Mouse (Mus musculus): Measurements from ENCODE around the gene Galnt7. TPM values are rescaled to one million over a fixed set of nuclear protein-coding genes. Genes with fewer than 3 reads are reported as not detected.

Galnt7 gene
- total and polyA plus RNA-seq, 3 experiments = 11.1 to 138 (median 18.5) TPM

DNA sequence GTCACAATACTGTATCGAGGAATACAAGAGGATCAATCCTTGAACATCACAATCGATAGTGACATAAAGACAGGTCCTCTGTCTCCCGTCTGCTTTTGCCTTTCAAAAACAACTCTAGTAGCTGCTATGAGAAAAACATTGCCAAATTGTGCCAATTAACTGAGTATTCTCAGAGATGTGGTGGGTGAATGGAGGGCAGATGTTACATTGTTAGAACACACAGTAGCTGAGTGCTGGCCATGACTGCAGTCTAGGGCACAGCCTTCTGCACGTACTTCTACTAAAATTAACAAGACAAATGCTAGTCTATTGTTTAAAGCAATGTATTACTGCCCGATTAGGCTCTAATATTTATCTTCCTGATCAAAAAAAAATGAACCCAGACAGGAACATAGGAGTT lies 27.2 kb upstream of the Galnt7 start:
- Histone ChIP-seq H3K36me3 (ENCODE audit: control insufficient read depth in 1 of 2, insufficient read depth in 2 of 2, low read length in 2 of 2) (no peaks in the 10 kb centered on the region), H3K79me2 (ENCODE audit: control insufficient read depth, insufficient read depth, low read length, poor library complexity) (no peaks in the 10 kb centered on the region), H3K9me3 (replicated peaks; ENCODE audit: insufficient read depth, low read length) (no peaks in the 10 kb centered on the region), H3K9ac (ENCODE audit: control insufficient read depth, low read depth, low read length, poor library complexity, severe bottlenecking) (no peak overlapping the region), H3K27ac (ENCODE audit: control insufficient read depth, low read depth, low read length) (no peak overlapping the region), H3K4me3 (ENCODE audit: control insufficient read depth in 1 of 2, insufficient read depth in 1 of 2, low read depth in 2 of 2, low read length in 2 of 2) (no peak overlapping the region), H3K27me3 (ENCODE audit: control insufficient read depth in 1 of 2, insufficient read depth in 2 of 2, low read length in 2 of 2) (no peaks in the 10 kb centered on the region), H3K4me1 (ENCODE audit: control insufficient read depth in 1 of 2, insufficient read depth in 2 of 2, low read length in 2 of 2) (no peaks in the 10 kb centered on the region)
- no peak for DNase-seq (ENCODE audit: low read depth, low spot score)
- TF ChIP-seq EP300 (IDR thresholded peaks at IDR 0.05; ENCODE audit: low read depth in 1 of 2, low read length in 2 of 2) (no peak), KAT2A (conservative IDR thresholded peaks at IDR 0.05; ENCODE audit: low read depth, low read length) (no peak), E2F4 (IDR thresholded peaks at IDR 0.05; ENCODE audit: borderline replicate concordance, low read depth, low read length) (no peak), CTCF (IDR thresholded peaks at IDR 0.05 in 2 of 3, conservative IDR thresholded peaks at IDR 0.05 in 1 of 3; ENCODE audit: control insufficient read depth in 1 of 3, insufficient read depth in 1 of 3, low read depth in 2 of 3, low read length in 3 of 3, poor library complexity in 1 of 3, severe bottlenecking in 1 of 3) (no peak), SMC3 (IDR thresholded peaks at IDR 0.05; ENCODE audit: low read depth, low read length) (no peak), TCF12 (IDR thresholded peaks at IDR 0.05; ENCODE audit: low read depth, low read length) (no peak), NRF1 (IDR thresholded peaks at IDR 0.05; ENCODE audit: insufficient read depth, low read depth, low read length, poor library complexity, severe bottlenecking) (no peak), CHD1 (IDR thresholded peaks at IDR 0.05; ENCODE audit: low read depth, low read length) (no peak), RAD21 (IDR thresholded peaks at IDR 0.05; ENCODE audit: low read depth, low read length) (no peak), MXI1 (IDR thresholded peaks at IDR 0.05; ENCODE audit: low read depth, low read length) (no peak), TBP (IDR thresholded peaks at IDR 0.05; ENCODE audit: low read depth, low read length) (no peak), ZC3H11A (IDR thresholded peaks at IDR 0.05; ENCODE audit: low read depth, low read length) (no peak), SIN3A (IDR thresholded peaks at IDR 0.05; ENCODE audit: low read length) (no peak), USF2 (IDR thresholded peaks at IDR 0.05; ENCODE audit: borderline replicate concordance in 1 of 2, insufficient read depth in 1 of 2, low read depth in 1 of 2, low read length in 2 of 2) (no peak), ZKSCAN1 (IDR thresholded peaks at IDR 0.05; ENCODE audit: low read depth, low read length) (no peak), USF1 (IDR thresholded peaks at IDR 0.05; ENCODE audit: low read depth, low read length) (no peak)

DNA sequence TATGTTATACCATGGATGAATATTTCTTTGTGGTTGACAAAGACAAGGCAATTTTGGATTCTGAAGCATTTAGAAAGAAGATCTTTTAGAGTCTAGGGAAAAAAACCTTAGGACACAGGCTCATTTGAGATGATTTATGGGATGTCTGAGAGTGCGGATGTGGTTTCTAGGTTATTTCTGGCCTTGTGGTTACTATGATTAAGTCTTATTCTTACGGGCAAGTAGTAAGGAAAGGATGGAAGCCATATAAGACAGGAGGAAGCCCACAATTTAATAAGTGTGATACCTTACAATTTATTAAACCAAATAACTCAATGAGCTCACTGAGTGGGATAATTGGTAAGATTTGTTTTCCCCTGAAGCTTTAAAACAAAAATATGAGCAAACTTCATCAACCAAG lies 11.3 kb upstream of the Galnt7 start:
- no peaks in the 10 kb centered on the region for H3K79me2 ChIP-seq (ENCODE audit: control insufficient read depth, insufficient read depth, low read length, poor library complexity)
- no peak overlapping the region for H3K9ac ChIP-seq (ENCODE audit: control insufficient read depth, low read depth, low read length, poor library complexity, severe bottlenecking)
- H3K36me3 ChIP-seq (ENCODE audit: control insufficient read depth in 1 of 2, insufficient read depth in 2 of 2, low read length in 2 of 2) = no peaks in the 10 kb centered on the region
- no peaks in the 10 kb centered on the region for H3K27me3 ChIP-seq (ENCODE audit: control insufficient read depth in 1 of 2, insufficient read depth in 2 of 2, low read length in 2 of 2)
- H3K4me3 ChIP-seq (ENCODE audit: control insufficient read depth in 1 of 2, insufficient read depth in 1 of 2, low read depth in 2 of 2, low read length in 2 of 2) = no peak overlapping the region
- no peak overlapping the region for H3K27ac ChIP-seq (ENCODE audit: control insufficient read depth, low read depth, low read length)
- H3K9me3 ChIP-seq (replicated peaks; ENCODE audit: insufficient read depth, low read length) = no peaks in the 10 kb centered on the region
- no peak for DNase-seq (ENCODE audit: low read depth, low spot score)
- no peaks in the 10 kb centered on the region; a peak in 1 of 4 replicates for H3K4me1 ChIP-seq (ENCODE audit: control insufficient read depth in 1 of 2, insufficient read depth in 2 of 2, low read length in 2 of 2)
- TF ChIP-seq MAZ (IDR thresholded peaks at IDR 0.05; ENCODE audit: low read depth, low read length) (no peak), MEF2A (IDR thresholded peaks at IDR 0.05; ENCODE audit: extremely low read depth, insufficient replicate concordance, low read depth, low read length, poor library complexity, severe bottlenecking) (no peak), ELF1 (IDR thresholded peaks at IDR 0.05; ENCODE audit: low read depth, low read length) (no peak), ZC3H11A (IDR thresholded peaks at IDR 0.05; ENCODE audit: low read depth, low read length) (no peak), JUND (IDR thresholded peaks at IDR 0.05; ENCODE audit: low read depth, low read length) (no peak), UBTF (IDR thresholded peaks at IDR 0.05; ENCODE audit: borderline replicate concordance, insufficient read depth, low read depth, low read length) (no peak), TBP (IDR thresholded peaks at IDR 0.05; ENCODE audit: low read depth, low read length) (no peak), SIN3A (IDR thresholded peaks at IDR 0.05; ENCODE audit: low read length) (no peak), POLR2AphosphoS5 (IDR thresholded peaks at IDR 0.05; ENCODE audit: borderline replicate concordance, low read depth, low read length) (no peak), MAX (IDR thresholded peaks at IDR 0.05; ENCODE audit: low read length) (no peak), TCF12 (IDR thresholded peaks at IDR 0.05; ENCODE audit: low read depth, low read length) (no peak), NRF1 (IDR thresholded peaks at IDR 0.05; ENCODE audit: insufficient read depth, low read depth, low read length, poor library complexity, severe bottlenecking) (no peak), POLR2AphosphoS2 (IDR thresholded peaks at IDR 0.05; ENCODE audit: low read length) (no peak), ZKSCAN1 (IDR thresholded peaks at IDR 0.05; ENCODE audit: low read depth, low read length) (no peak), GABPA (IDR thresholded peaks at IDR 0.05; ENCODE audit: low read depth, low read length) (no peak), CTCF (IDR thresholded peaks at IDR 0.05 in 2 of 3, conservative IDR thresholded peaks at IDR 0.05 in 1 of 3; ENCODE audit: control insufficient read depth in 1 of 3, insufficient read depth in 1 of 3, low read depth in 2 of 3, low read length in 3 of 3, poor library complexity in 1 of 3, severe bottlenecking in 1 of 3) (no peak), GATA1 (IDR thresholded peaks at IDR 0.05; ENCODE audit: low read depth, low read length) (no peak), KAT2A (conservative IDR thresholded peaks at IDR 0.05; ENCODE audit: low read depth, low read length) (no peak), MYB (IDR thresholded peaks at IDR 0.05; ENCODE audit: low read depth, low read length) (no peak)

All from MEL (cell line).